8 mouse cellular contexts compared by ENCODE assay signal in genomic region chr6:47318705-47319104, GRCm38 (mm10).
A peak's percentile ranks its signal among the peaks of the same experiment; 100 is the strongest.
DNase-seq lines count a peak whose midpoint lies in the region; ATAC-seq and TF ChIP-seq lines count a peak whose summit lies in the region.

No protein-coding gene starts in this region.

- no peaks in the 10 kb centered on the region for H3K9me3 ChIP-seq in lung, embryonic 14.5 days (ENCODE audit: low read depth, low read length)

- peak overlapping the region; percentile 78 for H3K27ac ChIP-seq in lung, embryonic 14.5 days (ENCODE audit: low read depth)

- WGBS in lung, embryonic 14.5 days: 6% methylated on average over 6 of the region's 6 CpGs

- no peak overlapping the region for H3K9ac ChIP-seq in lung, embryonic 14.5 days

- no peak overlapping the region for H3K4me3 ChIP-seq in lung, embryonic 14.5 days (ENCODE audit: low read depth, low read length)

- TF ChIP-seq CTCF in lung, embryonic 14.5 days (IDR thresholded peaks at IDR 0.05; ENCODE audit: low read depth): no peak

- H3K27me3 ChIP-seq in lung, embryonic 14.5 days (ENCODE audit: insufficient read depth, low read length): no peaks in the 10 kb centered on the region

- peak; percentile 52 for DNase-seq in Muller cell, postnatal 12 days (ENCODE audit: inconsistent ontology term)
- peak; percentile 18 for DNase-seq in adrenal gland, postnatal 25 days
- peak; percentile 28 for DNase-seq in kidney, postnatal 10 days
- peak; percentile 73 for DNase-seq in lung, embryonic 14.5 days
- peak; percentile 51 to 52 for DNase-seq in right cerebral cortex, postnatal 10 days (ENCODE audit: low spot score in 2 of 2)
- no peak for DNase-seq in ovary, postnatal 10 days (ENCODE audit: low spot score)
- no peak for DNase-seq in spleen, adult 18-20 months

- peak overlapping the region; percentile 40 for H3K4me2 ChIP-seq in lung, embryonic 14.5 days

- H3K36me3 ChIP-seq in lung, embryonic 14.5 days (ENCODE audit: insufficient read depth): no peaks in the 10 kb centered on the region

- H3K4me1 ChIP-seq in lung, embryonic 14.5 days (ENCODE audit: insufficient read depth): peaks cover 6% of the 10 kb centered on the region; the same call in 1 of the 2 replicates

- ATAC-seq in frontal cortex, adult (ENCODE audit: low TSS enrichment): peak; percentile 92
- ATAC-seq in lung, embryonic 14.5 days (ENCODE audit: insufficient read depth): peak; percentile 47; the same call in 1 of the 2 replicates

Comparison
In these comparisons a context has a peak if more than half of its experiments do, and no peak if none do; other contexts are left out.
1. DNase-seq: peak in Muller cell, postnatal 12 days (single experiment), adrenal gland, postnatal 25 days (single experiment), kidney, postnatal 10 days (single experiment), lung, embryonic 14.5 days (single experiment) and right cerebral cortex, postnatal 10 days (2 of 2); none in ovary, postnatal 10 days (single experiment) and spleen, adult 18-20 months (0 of 2).